Mouse (Mus musculus): ENCODE measurements around the gene Lyl1. TPM values are rescaled to one million over a fixed set of nuclear protein-coding genes. Genes with fewer than 3 reads are reported as not detected.

Lyl1 gene
- polyA plus RNA-seq, 1 experiment from 2014 or later = 5.6 TPM

DNA sequence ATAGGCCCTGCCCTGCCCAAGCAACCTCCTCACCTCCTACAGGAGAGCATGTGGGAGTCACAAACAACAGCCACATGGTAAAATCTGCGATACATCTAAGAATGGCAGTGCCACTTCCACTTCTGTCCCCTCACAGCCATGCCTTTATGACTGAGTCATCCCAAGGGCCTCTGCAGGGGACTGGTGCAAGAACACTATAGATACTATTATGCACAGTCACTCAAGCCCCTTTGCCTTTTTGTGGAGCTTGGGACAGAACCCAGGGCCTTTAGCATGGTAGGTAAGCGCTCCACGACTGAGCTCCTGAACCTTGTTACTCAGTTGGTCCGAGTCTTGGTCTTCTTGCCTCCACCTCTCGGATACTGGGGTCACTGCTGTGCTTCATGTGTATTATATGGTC lies 24.0 kb upstream of the Lyl1 start:
- 94% methylated on average over 5 of the region's 5 CpGs for WGBS
- Histone ChIP-seq H3K4me1 (no peaks in the 10 kb centered on the region), H3K27me3 (no peaks in the 10 kb centered on the region), H3K4me3 (no peak overlapping the region), H3K27ac (no peak overlapping the region), H3K9ac (no peak overlapping the region), H3K4me2 (no peak overlapping the region), H3K36me3 (peaks cover 48% of the 10 kb centered on the region), H3K9me3 (no peaks in the 10 kb centered on the region)
- no peak for ATAC-seq (ENCODE audit: insufficient number of reproducible peaks, low FRiP score, low TSS enrichment, low read depth)

DNA sequence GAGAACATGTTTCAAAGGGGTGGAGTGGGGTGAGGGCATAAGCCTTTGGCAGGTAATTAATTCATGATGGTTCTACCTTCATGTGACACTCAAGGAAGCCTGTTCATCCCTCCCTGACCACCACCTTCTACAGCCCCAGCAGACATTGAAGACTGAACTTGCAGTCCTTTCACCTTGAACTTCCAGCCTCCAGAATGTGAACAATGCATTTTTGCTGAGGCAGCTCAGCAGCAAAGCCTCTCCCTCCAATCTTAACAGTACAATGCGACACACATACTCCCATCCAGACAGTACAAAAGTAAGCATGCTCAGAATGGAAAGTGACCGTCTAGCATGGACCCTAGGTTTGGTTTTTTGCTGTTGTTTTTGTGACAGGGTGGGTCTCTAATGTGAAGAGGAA lies 19.8 kb upstream of the Lyl1 start:
- WGBS = 79% methylated on average over 2 of the region's 2 CpGs
- H3K36me3 ChIP-seq = peaks cover 22% of the 10 kb centered on the region

DNA sequence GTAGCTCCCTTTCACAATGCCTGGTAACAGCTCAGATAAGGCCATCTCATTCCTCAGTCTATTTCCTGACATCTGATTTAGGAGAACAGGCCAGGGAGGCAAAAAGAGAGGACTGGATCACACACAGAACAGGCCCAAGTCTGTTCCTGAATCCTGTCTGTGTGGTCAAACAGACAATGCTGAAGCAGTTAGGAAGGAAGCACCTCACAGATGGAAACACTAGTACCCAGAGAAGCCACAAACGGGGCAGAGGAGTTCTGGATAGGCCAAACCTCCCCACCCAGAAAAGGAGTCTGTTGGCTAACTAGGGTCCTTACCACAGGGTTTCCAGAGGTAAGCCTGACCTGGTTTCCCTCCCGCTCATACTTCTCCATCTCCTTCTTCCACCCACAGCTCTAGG lies 19.0 kb upstream of the Lyl1 start:
- no peak for ATAC-seq (ENCODE audit: insufficient number of reproducible peaks, low FRiP score, low TSS enrichment, low read depth)
- H3K36me3 ChIP-seq = peaks cover 17% of the 10 kb centered on the region
- 85% methylated on average over 2 of the region's 2 CpGs for WGBS
- no peak overlapping the region for H3K9ac ChIP-seq
- H3K4me1 ChIP-seq = peaks cover 20% of the 10 kb centered on the region
- H3K4me3 ChIP-seq = no peak overlapping the region
- H3K9me3 ChIP-seq = no peaks in the 10 kb centered on the region
- H3K27ac ChIP-seq = no peak overlapping the region
- H3K27me3 ChIP-seq = no peaks in the 10 kb centered on the region
- H3K4me2 ChIP-seq = no peak overlapping the region

More for the DNA sequence above, 19.8 kb upstream of the Lyl1 start:
- no peak overlapping the region for H3K9ac ChIP-seq
- no peak overlapping the region for H3K27ac ChIP-seq
- H3K9me3 ChIP-seq = no peaks in the 10 kb centered on the region
- no peak for ATAC-seq (ENCODE audit: insufficient number of reproducible peaks, low FRiP score, low TSS enrichment, low read depth)
- peaks cover 16% of the 10 kb centered on the region for H3K4me1 ChIP-seq
- H3K4me2 ChIP-seq = no peak overlapping the region
- H3K4me3 ChIP-seq = no peak overlapping the region
- no peaks in the 10 kb centered on the region for H3K27me3 ChIP-seq

DNA sequence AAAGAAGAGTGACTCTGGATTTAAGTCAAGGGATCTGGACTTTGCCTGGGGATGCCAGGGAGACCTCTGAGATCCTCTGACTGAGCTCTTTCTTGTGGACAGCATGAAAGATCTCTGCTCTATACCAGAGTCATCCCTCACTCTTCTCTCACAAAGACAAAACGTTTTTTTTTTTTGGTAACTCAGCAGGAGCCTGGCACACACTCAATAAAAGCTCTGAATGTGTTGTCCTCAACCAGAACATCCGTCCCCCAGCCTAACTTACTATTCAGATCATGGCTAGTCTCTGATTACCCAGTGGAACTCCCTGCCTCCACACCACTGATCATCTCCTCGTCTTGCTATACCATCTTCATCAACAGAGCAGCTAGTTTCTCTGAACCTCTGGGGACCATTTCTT lies 16.7 kb upstream of the Lyl1 start:
- peaks cover 15% of the 10 kb centered on the region for H3K36me3 ChIP-seq
- no peak overlapping the region for H3K4me2 ChIP-seq
- WGBS = 66% methylated on average over 3 of the region's 3 CpGs
- ATAC-seq (ENCODE audit: insufficient number of reproducible peaks, low FRiP score, low TSS enrichment, low read depth) = no peak
- H3K4me1 ChIP-seq = peaks cover 30% of the 10 kb centered on the region
- no peak overlapping the region for H3K4me3 ChIP-seq
- H3K9ac ChIP-seq = no peak overlapping the region
- no peak overlapping the region for H3K27ac ChIP-seq
- no peaks in the 10 kb centered on the region for H3K27me3 ChIP-seq
- no peaks in the 10 kb centered on the region for H3K9me3 ChIP-seq

DNA sequence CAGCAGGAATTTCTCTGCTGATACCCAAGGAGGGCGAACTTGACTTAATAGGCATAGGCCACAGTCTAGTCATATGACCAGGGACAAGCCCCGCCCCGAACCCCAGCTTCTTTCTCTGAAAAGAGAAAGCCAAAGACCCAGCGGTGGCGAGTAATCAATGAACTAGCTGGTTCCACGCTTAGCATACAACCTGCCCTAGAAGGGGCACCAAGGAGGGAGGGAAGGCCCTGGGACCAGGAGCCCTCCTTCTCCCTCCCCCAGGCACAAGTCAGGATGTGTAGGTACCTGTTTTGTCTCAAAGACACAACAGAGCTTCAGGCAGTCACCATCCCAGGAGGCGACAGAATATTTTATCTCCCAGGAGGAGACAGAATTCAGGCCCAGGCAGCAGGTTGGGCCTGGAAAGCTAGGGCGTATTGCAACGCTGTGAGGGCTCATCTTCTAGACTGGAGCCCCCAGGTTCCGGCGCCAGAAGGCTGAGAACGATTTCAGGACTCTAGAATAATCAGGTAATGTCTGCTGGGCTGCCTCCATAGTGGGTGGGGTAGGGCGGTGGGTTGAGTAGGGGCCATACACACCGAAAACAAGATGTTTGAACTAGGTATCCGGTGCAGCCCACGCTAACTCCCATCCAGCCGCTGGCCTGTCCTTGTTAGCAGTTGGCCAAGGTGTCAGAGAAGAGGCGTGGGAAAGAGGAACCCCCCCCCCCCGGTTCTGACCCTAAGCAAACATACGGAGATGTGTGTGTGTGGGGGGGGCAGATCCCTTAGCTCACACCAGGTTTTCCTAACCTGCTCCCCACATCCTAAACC lies 14.9 kb upstream of the Lyl1 start, which contains the start of gene Trmt1:
Trmt1 (plus strand) TSS at position 117 of the 812 bp plus-strand sequence.
- H3K36me3 ChIP-seq = peaks cover 20% of the 10 kb centered on the region
- peak within 1 kb of the TSS; percentile 95 for H3K27ac ChIP-seq
- H3K9me3 ChIP-seq = no peaks in the 10 kb centered on the region
- H3K27me3 ChIP-seq = no peaks in the 10 kb centered on the region
- peak within 1 kb of the TSS; percentile 100 for H3K4me3 ChIP-seq
- H3K9ac ChIP-seq = peak within 1 kb of the TSS; percentile 99
- ATAC-seq (ENCODE audit: insufficient number of reproducible peaks, low FRiP score, low TSS enrichment, low read depth) = peak; percentile 11; the same call in 1 of the 2 replicates
- peaks cover 40% of the 10 kb centered on the region for H3K4me1 ChIP-seq
- 10% methylated on average over 19 of the region's 20 CpGs for WGBS
- H3K4me2 ChIP-seq = peak within 1 kb of the TSS; percentile 77

DNA sequence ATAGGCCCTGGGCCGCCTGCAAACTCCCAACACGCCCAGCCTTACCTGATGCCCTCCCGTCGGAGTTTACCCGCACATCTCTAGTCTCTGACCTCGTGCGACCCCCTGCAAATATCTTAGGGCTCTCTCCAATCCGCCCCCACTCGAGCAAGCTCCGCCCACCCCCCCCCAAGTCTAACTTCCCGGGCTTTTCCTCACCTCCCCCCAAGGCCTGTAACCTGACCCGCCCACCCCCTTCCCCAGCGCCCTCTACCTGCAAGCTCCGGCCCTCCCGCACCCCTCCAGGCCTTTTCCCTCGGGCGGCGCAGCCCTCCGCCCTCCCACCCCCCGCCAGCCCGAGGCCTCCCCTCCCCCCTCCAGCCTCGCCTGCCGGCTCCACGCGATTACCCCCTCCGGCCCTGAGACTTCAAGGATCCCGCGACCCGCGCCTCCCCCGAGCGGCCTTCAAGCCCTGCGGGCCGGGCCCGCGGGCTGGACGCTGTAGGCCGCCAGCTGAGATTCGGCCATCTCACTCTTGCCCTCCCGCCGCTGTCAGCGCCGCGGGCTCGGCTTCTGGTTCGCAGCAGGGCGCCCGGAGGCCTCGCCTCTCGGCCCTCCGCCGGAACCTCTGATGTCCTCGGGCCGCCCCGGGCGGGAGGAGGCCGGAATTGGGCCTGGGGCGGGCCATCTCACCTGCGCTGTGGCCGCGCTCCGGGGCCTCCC lies 14.1 kb upstream of the Lyl1 start:
- Histone ChIP-seq H3K4me2 (peak overlapping the region; percentile 77), H3K27me3 (no peaks in the 10 kb centered on the region), H3K27ac (peak overlapping the region; percentile 95), H3K9me3 (no peaks in the 10 kb centered on the region), H3K4me3 (peak overlapping the region; percentile 100), H3K4me1 (peaks cover 40% of the 10 kb centered on the region), H3K9ac (peak overlapping the region; percentile 99), H3K36me3 (peaks cover 22% of the 10 kb centered on the region)
- WGBS = 1% methylated on average over 51 of the region's 62 CpGs
- peak; percentile 16 for ATAC-seq (ENCODE audit: insufficient number of reproducible peaks, low FRiP score, low TSS enrichment, low read depth)

DNA sequence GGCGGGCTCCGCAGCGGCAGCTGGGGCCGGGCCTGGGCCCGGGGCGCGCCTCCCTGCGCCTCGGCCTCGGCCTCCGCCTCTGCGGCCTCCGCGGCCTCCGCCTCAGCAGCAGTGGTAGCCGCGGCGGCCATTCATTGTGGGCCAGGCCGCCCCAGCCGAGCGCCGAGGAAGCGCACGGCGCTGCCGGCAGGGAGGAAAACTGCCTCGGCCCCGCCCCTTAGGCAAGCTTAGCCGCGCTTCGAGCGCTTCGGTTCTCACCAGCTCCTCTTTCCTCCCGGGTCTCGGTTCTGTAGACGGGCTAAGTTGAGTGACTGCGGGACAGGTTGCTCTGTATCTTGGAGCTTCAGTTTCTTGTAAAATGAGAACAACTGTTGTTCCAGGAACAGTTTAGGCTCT lies 13.6 kb upstream of the Lyl1 start, which contains the start of gene Nacc1:
Nacc1 (minus strand) TSS at position 158 of the 396 bp plus-strand sequence.
- Histone ChIP-seq H3K4me2 (peak within 1 kb of the TSS; percentile 77), H3K4me1 (peaks cover 40% of the 10 kb centered on the region)

DNA sequence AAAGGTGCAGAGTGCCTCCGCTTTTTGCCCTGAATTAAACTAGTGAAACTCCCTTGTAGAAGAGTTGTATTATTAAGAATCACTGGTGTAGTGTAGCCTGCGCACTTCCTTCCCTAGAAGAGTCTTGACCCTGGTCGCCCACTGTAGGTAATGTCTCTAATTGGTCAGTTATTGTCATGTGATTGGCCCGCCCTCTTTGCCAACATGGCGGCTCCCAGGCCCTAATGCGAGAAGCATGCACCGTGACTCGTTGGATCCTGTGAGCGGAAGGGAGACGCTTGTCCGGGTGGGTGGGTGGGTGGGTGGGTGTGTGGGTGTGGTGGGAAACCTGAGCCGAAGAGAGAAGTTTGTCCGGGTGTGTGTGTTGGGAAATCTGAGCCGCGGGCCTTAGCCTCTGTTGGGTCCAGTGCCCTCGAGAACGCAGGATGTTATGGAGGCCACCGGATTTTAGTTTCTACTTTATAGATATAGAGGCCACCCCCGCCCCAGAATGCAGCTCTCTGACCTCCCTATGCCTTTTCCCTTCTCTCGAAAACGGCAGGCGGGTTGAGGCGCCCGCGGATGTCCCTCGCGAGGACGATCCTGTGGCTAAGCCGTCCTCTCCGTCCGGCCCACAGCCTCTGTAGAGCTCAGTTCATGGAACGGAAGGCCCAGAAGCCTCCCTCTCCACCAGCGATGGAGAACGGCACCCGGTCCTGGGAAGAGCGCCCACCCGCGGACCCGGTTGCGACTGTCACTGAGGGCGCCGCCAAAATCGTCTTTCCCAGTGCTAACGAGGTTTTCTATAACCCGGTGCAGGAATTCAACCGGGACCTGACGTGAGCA lies 12.0 kb upstream of the Lyl1 start:
- no peaks in the 10 kb centered on the region for H3K9me3 ChIP-seq
- H3K4me1 ChIP-seq = peaks cover 40% of the 10 kb centered on the region
- H3K27ac ChIP-seq = peak overlapping the region; percentile 85
- H3K4me3 ChIP-seq = peak overlapping the region; percentile 80
- peak overlapping the region; percentile 90 for H3K4me2 ChIP-seq
- WGBS = under 1% methylated on average over 46 of the region's 47 CpGs
- H3K36me3 ChIP-seq = peaks cover 31% of the 10 kb centered on the region
- H3K27me3 ChIP-seq = no peaks in the 10 kb centered on the region
- peak overlapping the region; percentile 70 for H3K9ac ChIP-seq
- ATAC-seq (ENCODE audit: insufficient number of reproducible peaks, low FRiP score, low TSS enrichment, low read depth) = peak; percentile 77

More for the DNA sequence above, 13.6 kb upstream of the Lyl1 start, which contains the start of gene Nacc1:
- Histone ChIP-seq H3K9ac (peak within 1 kb of the TSS; percentile 99), H3K36me3 (peaks cover 22% of the 10 kb centered on the region), H3K27ac (peak within 1 kb of the TSS; percentile 95), H3K4me3 (peak within 1 kb of the TSS; percentile 100), H3K27me3 (no peaks in the 10 kb centered on the region), H3K9me3 (no peaks in the 10 kb centered on the region)
- under 1% methylated on average over 36 of the region's 37 CpGs for WGBS
- peak; percentile 78 for ATAC-seq (ENCODE audit: insufficient number of reproducible peaks, low FRiP score, low TSS enrichment, low read depth)

DNA sequence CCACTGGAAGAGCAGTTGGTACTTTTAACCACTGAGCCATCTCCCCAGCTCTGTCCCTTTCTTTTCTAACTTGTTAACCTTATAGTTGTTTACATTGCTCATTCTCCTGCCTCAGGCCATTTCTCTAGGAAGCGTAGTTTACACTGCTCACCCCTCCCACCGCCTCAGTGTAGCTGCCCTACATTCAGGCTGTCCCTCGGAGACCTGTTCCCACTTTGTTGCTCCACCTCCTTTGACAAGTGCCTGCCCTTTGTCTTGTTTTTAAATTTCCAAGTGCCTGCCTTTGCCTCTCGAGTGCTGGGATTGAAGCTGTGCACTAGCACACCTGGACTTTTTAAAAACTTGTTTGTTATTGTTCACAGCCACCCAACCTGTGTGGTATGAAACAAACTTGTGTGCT lies 7.9 kb upstream of the Lyl1 start:
- peaks cover 65% of the 10 kb centered on the region for H3K36me3 ChIP-seq
- ATAC-seq (ENCODE audit: insufficient number of reproducible peaks, low FRiP score, low TSS enrichment, low read depth) = no peak

DNA sequence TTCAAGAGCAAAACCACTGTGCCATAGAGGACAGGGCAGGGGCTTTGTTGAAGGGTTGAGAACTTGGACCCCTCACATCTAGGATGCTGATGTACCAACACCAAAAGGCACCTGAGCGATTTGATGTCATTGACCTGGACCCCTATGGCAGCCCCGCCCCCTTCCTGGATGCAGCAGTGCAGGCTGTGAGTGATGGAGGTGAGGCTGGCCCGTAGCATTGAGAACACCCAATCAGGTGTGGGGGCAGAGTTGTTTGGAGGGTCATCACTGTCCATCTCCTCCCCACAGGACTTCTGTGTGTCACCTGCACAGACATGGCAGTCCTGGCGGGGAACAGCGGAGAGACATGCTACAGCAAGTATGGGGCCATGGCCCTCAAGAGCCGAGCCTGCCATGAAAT lies 6.1 kb upstream of the Lyl1 start:
- Histone ChIP-seq H3K4me3 (no peak overlapping the region), H3K4me2 (no peak overlapping the region), H3K27me3 (no peaks in the 10 kb centered on the region), H3K9ac (no peak overlapping the region), H3K9me3 (no peaks in the 10 kb centered on the region), H3K36me3 (peaks cover 74% of the 10 kb centered on the region), H3K27ac (no peak overlapping the region), H3K4me1 (peaks cover 24% of the 10 kb centered on the region)
- 87% methylated on average over 6 of the region's 6 CpGs for whole genome bisulfite sequencing
- no peak for ATAC-seq (ENCODE audit: insufficient number of reproducible peaks, low FRiP score, low TSS enrichment, low read depth)

More for the DNA sequence above, 7.9 kb upstream of the Lyl1 start:
- H3K9me3 ChIP-seq = no peaks in the 10 kb centered on the region
- no peak overlapping the region for H3K9ac ChIP-seq
- H3K27me3 ChIP-seq = no peaks in the 10 kb centered on the region
- WGBS = 59% methylated on average over 4 of the region's 4 CpGs
- no peak overlapping the region for H3K4me2 ChIP-seq
- H3K4me3 ChIP-seq = no peak overlapping the region
- peaks cover 19% of the 10 kb centered on the region for H3K4me1 ChIP-seq
- no peak overlapping the region for H3K27ac ChIP-seq
